Mouse (Mus musculus): ENCODE results near the gene Lrrk1. TPM values are rescaled to one million over a fixed set of nuclear protein-coding genes. Genes with fewer than 3 reads are reported as not detected.
A peak's percentile ranks its signal among the peaks of the same experiment; 100 is the strongest.

Gene Lrrk1
- total RNA-seq, 2 experiments from 2014 or later: 4.3 TPM

GRCm38 (mm10) chr7:66342323-66342722 is 45.8 kb downstream of the Lrrk1 start:
- DNase-seq (ENCODE audit: low spot score in 2 of 2): peak; percentile 12 to 38

DNA sequence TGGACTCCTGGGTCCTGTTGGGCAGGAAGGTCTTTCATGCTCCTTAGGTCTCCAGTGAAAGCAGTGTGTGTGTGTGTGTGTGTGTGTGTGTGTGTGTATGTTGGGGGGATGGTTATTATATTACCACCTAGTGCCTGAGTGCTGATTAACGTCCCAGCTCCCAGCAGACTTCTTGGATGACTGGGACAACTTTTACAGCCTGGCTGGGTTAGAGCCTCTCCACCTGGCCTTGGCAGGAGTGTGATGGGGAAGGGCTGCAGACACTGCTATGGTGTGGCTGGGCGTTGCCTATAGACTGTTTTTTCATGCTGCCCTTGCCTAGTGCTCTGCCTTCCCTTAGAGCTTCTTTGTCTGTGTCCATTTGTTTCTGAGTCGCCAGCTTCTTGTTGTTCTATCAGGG is 48.1 kb downstream of the Lrrk1 start:
- DNase-seq (ENCODE audit: low spot score in 2 of 2): no peak

DNA sequence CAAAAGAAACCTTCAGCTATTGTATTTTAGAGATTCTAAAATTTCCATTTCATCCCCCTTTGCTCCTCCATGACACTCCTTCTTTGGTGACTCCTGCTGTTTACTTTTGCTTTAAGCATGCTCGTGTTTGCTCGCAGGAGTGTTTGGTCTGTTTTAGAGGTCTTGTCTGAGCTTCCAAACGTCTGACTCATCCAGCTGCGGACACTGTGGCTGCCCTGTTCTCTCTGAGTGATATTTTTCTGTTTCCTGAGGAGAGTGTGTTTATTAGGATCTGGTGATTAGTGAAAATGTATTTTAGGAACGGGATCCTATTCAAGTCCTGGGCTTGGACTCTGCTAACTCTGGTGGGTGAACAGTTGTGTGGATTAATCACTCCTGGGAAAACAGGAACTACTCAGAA is 48.5 kb downstream of the Lrrk1 start:
- DNase-seq (ENCODE audit: low spot score in 2 of 2): no peak

DNA sequence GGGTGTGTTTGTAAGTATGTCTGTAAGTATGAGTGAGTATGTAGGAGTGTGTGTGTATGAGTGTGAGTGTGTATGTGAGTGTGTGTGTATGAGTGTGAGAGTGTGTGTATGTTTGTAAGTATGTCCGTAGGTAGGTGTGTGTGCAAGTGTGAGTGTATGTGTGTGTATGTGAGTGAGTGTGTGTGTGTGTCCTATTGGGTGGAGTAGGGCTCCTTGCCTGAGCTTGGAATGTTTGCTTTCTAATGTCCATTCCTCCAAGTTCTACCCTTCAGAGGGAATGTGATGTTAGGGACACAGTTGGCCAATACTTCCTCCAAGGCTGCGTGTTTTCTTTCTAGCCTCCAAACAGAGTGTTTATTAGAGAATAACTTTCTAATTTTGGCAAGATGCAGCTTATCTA is 51.2 kb downstream of the Lrrk1 start:
- no peak for DNase-seq (ENCODE audit: low spot score in 2 of 2)

DNA sequence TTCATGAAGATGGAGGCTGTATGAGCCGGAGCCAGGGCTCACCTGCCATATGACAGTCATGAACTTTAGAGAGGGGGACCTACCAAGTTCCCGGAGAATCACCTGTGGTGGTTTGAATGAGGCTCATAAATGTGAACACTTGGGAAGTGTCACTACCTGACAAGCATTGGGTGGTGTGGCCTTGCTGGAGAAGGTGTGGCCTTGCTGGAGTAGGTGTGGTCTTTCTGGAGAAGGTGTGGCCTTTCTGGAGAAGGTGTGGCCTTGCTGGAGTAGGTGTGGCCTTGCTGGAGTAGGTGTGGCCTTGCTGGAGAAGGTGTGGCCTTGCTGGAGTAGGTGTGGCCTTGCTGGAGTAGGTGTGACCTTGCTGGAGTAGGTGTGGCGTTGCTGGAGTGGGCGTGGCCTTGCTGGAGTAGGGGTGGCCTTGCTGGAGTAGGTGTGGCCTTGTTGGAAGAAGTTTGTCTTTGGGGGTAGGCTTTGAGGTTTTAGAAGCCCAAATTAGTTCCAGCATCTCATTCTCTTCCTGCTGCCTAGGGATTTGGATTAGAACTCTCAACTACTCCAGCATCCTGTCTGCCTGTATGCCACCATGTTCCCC is 54.1 kb downstream of the Lrrk1 start:
- DNase-seq (ENCODE audit: low spot score in 2 of 2): no peak

DNA sequence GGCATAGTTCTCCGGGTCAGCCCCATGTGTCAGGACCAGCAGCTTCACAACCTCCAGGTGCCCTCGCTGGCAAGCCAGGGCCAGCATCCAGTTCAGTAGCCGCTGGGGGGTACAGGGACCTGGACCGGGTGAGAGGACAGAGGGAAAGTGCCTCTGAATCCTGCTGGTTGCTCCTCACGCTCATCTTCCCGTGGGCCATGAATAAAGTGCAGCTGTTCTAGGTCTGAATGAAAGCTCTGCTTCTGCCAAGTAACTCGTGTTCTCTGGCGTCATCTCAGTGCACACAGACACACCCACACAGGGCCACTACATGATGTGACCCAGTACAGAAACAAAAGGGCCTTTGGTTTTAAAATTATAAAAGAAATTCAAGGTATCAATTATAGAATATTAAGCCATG is 55.8 kb downstream of the Lrrk1 start:
- no peak for DNase-seq (ENCODE audit: low spot score in 2 of 2)

- no peak for DNase-seq (ENCODE audit: low spot score in 2 of 2)
Observed at GRCm38 (mm10) chr7:66330610-66331009, 57.5 kb downstream of the Lrrk1 start.

- DNase-seq (ENCODE audit: low spot score in 2 of 2): no peak
Observed at GRCm38 (mm10) chr7:66327516-66327915, 60.6 kb downstream of the Lrrk1 start.

GRCm38 (mm10) chr7:66325419-66326053 is 62.6 kb downstream of the Lrrk1 start:
- no peak for DNase-seq (ENCODE audit: low spot score in 2 of 2)

- no peak for DNase-seq (ENCODE audit: low spot score in 2 of 2)
Observed at GRCm38 (mm10) chr7:66323252-66324015, 64.7 kb downstream of the Lrrk1 start.

- no peak for DNase-seq (ENCODE audit: low spot score in 2 of 2)
Observed at GRCm38 (mm10) chr7:66320996-66321395, 67.2 kb downstream of the Lrrk1 start.

DNA sequence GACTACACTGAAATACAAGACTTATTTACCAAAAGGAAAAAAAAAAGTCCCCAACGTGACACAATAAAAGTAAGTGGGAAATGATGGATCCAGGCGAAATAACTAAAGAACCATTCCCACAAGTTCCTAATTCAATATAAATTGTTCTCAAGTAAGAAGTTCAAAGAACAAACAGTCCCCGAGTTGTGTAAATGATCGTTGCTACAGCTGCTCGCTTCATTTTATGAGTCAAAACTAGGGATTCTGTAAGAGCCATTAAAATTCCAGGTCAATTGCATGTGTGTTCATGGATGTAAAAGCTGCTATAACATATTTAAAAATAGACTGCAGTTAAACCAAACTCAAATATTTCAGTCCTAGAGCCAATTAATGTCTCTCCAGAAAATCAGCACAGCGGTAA is 70.0 kb downstream of the Lrrk1 start:
- no peak for DNase-seq (ENCODE audit: low spot score in 2 of 2)

GRCm38 (mm10) chr7:66310670-66311656 is 77.2 kb downstream of the Lrrk1 start:
- peak in 1 of 2 experiments; percentile 16 for DNase-seq (ENCODE audit: low spot score in 2 of 2)

DNA sequence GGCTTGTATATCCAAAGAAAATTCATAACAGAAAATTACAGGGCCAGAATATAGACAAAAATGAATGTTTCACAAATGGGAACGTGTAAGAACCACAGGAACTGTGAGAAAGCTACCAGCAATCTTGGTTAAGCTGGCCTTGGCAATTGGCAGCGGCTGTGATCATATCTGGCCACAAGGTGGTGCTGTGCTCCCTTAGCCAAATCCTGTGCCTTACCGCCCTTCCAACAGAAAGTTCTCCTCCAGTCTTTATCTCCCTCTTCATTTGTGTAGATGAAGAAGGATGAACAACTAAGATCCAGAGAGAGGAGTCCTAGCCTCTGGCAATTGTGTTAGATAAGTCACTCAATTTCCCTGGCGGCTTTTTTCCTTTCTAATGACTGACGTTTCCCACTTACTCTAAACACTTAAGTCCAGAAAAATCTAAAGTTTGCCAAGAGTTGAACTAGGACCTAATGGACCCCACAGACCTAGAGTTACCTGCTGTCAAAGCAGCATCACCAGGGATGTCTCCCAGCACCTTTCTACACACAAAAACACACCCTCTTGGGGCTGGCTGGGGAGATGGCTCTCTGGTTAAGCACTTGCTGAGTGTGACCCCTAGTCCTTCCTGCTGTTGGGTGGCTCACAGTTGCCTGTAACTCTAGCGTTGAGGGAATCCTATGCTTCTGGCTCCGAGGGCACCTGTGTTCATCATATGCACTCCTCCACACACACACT is 78.0 kb downstream of the Lrrk1 start:
- peak; percentile 56 to 64 for DNase-seq (ENCODE audit: low spot score in 2 of 2)

- no peak for DNase-seq (ENCODE audit: low spot score in 2 of 2)
Observed at GRCm38 (mm10) chr7:66309240-66309949, 78.8 kb downstream of the Lrrk1 start.

- no peak for DNase-seq (ENCODE audit: low spot score in 2 of 2)
Observed at GRCm38 (mm10) chr7:66308581-66309239, 79.4 kb downstream of the Lrrk1 start.

GRCm38 (mm10) chr7:66307791-66308190 is 80.4 kb downstream of the Lrrk1 start:
- DNase-seq (ENCODE audit: low spot score in 2 of 2): no peak

- no peak for DNase-seq (ENCODE audit: low spot score in 2 of 2)
Observed at GRCm38 (mm10) chr7:66305714-66306198, 82.4 kb downstream of the Lrrk1 start.

All from left cerebral cortex, adult 18-20 months (tissue).